Comparison of ENCODE assay signal across 21 mouse cellular contexts in genomic region chr11:20501160-20501955, GRCm38 (mm10).
"Had no signal": no experiment of that assay in that cellular context is flagged by ENCODE, and none has a peak within 500 bp of the region (broad histone marks: within the 10 kb centered on the region; RNA-seq: fewer than 3 reads in every experiment).

No protein-coding gene starts in this region.

- H3K4me3 ChIP-seq: left cerebral cortex, adult 2 months; limb, embryonic 12.5 days; limb, embryonic 15.5 days; megakaryocyte, embryonic 14.5 days; midbrain, embryonic 10.5 days; midbrain, embryonic 13.5 days; myocyte; neural tube, embryonic 13.5 days; stomach, embryonic 15.5 days had no signal

- H3K9ac ChIP-seq: limb, embryonic 12.5 days; limb, embryonic 15.5 days; liver, embryonic 14.5 days; liver, postnatal 0 days; lung, embryonic 14.5 days; midbrain, embryonic 13.5 days; neural tube, embryonic 13.5 days; stomach, embryonic 15.5 days had no signal

- ATAC-seq: liver, postnatal 0 days; midbrain, embryonic 13.5 days; midbrain, embryonic 16.5 days had no signal

- H3K36me3 ChIP-seq: limb, embryonic 12.5 days; limb, embryonic 15.5 days; midbrain, embryonic 10.5 days; midbrain, embryonic 13.5 days; neural tube, embryonic 13.5 days; stomach, embryonic 15.5 days had no signal

- H3K4me1 ChIP-seq: midbrain, embryonic 10.5 days; midbrain, embryonic 13.5 days; neural tube, embryonic 13.5 days; stomach, embryonic 15.5 days had no signal

- H3K4me2 ChIP-seq: limb, embryonic 12.5 days; limb, embryonic 15.5 days; liver, embryonic 11.5 days; lung, embryonic 14.5 days; midbrain, embryonic 13.5 days; neural tube, embryonic 13.5 days; stomach, embryonic 15.5 days had no signal

- DNase-seq: kidney, postnatal 36 days; layer of hippocampus, postnatal 36 days; left cerebral cortex, postnatal 4 days; liver, postnatal 0 days; lung, embryonic 14.5 days; lung, postnatal 10 days; retina, postnatal 1 day; right cerebral cortex, postnatal 25 days had no signal

- H3K27me3 ChIP-seq: limb, embryonic 12.5 days; limb, embryonic 15.5 days; midbrain, embryonic 13.5 days; neural tube, embryonic 13.5 days; stomach, embryonic 15.5 days had no signal

- H3K27ac ChIP-seq: kidney, postnatal 0 days; left cerebral cortex, adult 2 months; limb, embryonic 12.5 days; limb, embryonic 15.5 days; liver, embryonic 14.5 days; midbrain, embryonic 10.5 days; midbrain, embryonic 13.5 days; neural tube, embryonic 13.5 days; stomach, embryonic 15.5 days had no signal

- H3K9me3 ChIP-seq: limb, embryonic 12.5 days; limb, embryonic 15.5 days; midbrain, embryonic 10.5 days; midbrain, embryonic 13.5 days; neural tube, embryonic 13.5 days; stomach, embryonic 15.5 days had no signal
